Mouse (Mus musculus) Patski (cell line): ENCODE data around the gene Kank1. TPM values are rescaled to one million over a fixed set of nuclear protein-coding genes. Genes with fewer than 3 reads are reported as not detected.

Source experiments
- ATAC-seq: fragments of 100-300 bp; one replicate; pipeline ENCODE4 v1.8.0; 2021
- CTCF ChIA-PET: fragments of 350-600 bp; sonication (Branson Sonifier 250); formaldehyde crosslinking; loops from one replicate; lab custom pipeline; 2022; ENCODE audit warnings: inconsistent platforms; lab: Charles Lee
- POLR2A ChIA-PET: fragments of 350-600 bp; sonication (Branson Sonifier 250); formaldehyde crosslinking; loops from one replicate; lab custom pipeline; 2022; ENCODE audit warnings: antibody characterized with exemption, inconsistent platforms; lab: Charles Lee
- DNase-seq: peaks from one replicate; pipeline ENCODE4 v3.0.0-alpha.2; 2011; ENCODE audit warnings: low read depth, low spot score
- H3K27me3 ChIP-seq: fragments of 371-371 bp; one replicate; pipeline ENCODE4 v1.5.1; 2021
- CTCF ChIP-seq: fragments of 100-300 bp; IDR thresholded peaks from one replicate; pipeline ENCODE4 v1.5.1; 2021
- in situ Hi-C: fragments of 300-500 bp; cut with MboI; formaldehyde crosslinking; loops from 3 replicates; pipeline ENCODE4 v1.11.1; 2018; ENCODE audit warnings: low pct_unique_long_range_greater_than_20kb, mixed read lengths
- polyA plus RNA-seq: library from polyadenylated mRNA; unstranded; gene quantifications from one replicate; pipeline ENCODE4 v1.2.3, GENCODE M21; 2021

Gene Kank1
- polyA plus RNA-seq, 1 experiment from 2014 or later = 60.9 TPM

- DNase-seq = no peak
- ChIA-PET POLR2A (interaction anchor here (0.7 kb wide), 1 partner anchor 60 kb away, joined by 4 read pairs; no protein-coding TSS in a partner anchor), CTCF (interaction anchor here (0.7 to 12.5 kb wide), 6 partner anchors 37 to 233 kb away, joined by 3 to 146 read pairs (median 3); no protein-coding TSS in a partner anchor)
- in situ Hi-C loops = no loop called here
- TF ChIP-seq CTCF = peak; percentile 80
- peak; percentile 44 for ATAC-seq
- no peaks in the 10 kb centered on the region for H3K27me3 ChIP-seq
Measured at GRCm38 (mm10) chr19:25340630-25341620, 104.2 kb downstream of the Kank1 start.

- in situ Hi-C loops = no loop called here
- ChIA-PET CTCF (interaction anchor here (1.5 to 12.5 kb wide), 2 partner anchors 108 to 235 kb away, joined by 4 to 146 read pairs; no protein-coding TSS in a partner anchor), POLR2A (no interaction called here)
- DNase-seq (no peak), ATAC-seq (no peak)
- TF ChIP-seq CTCF = no peak
- no peaks in the 10 kb centered on the region for H3K27me3 ChIP-seq
Measured at GRCm38 (mm10) chr19:25342026-25342425, 105.3 kb downstream of the Kank1 start.

- DNase-seq (no peak), ATAC-seq (no peak)
- no peaks in the 10 kb centered on the region for H3K27me3 ChIP-seq
- ChIA-PET CTCF (interaction anchor here (1.2 to 12.5 kb wide), 4 partner anchors 63 to 106 kb away, joined by 3 to 146 read pairs (median 4); no protein-coding TSS in a partner anchor), POLR2A (no interaction called here)
- in situ Hi-C loops = no loop called here
- TF ChIP-seq CTCF = no peak
Measured at GRCm38 (mm10) chr19:25343657-25344322, 107.0 kb downstream of the Kank1 start.

- CTCF ChIA-PET = interaction anchor here (1.2 to 12.5 kb wide), 5 partner anchors 62 to 382 kb away, joined by 3 to 146 read pairs (median 3); no protein-coding TSS in a partner anchor
Measured at GRCm38 (mm10) chr19:25344371-25344770, 107.6 kb downstream of the Kank1 start.

GRCm38 (mm10) chr19:25345972-25346371, 109.2 kb downstream of the Kank1 start:
- POLR2A ChIA-PET = no interaction called here
- in situ Hi-C loops = no loop called here

More at GRCm38 (mm10) chr19:25344371-25344770, 107.6 kb downstream of the Kank1 start:
- DNase-seq (no peak), ATAC-seq (no peak)
- in situ Hi-C loops = no loop called here
- POLR2A ChIA-PET = no interaction called here
- no peak for TF ChIP-seq CTCF
- H3K27me3 ChIP-seq = no peaks in the 10 kb centered on the region

GRCm38 (mm10) chr19:25347515-25347914, 110.7 kb downstream of the Kank1 start:
- H3K27me3 ChIP-seq = no peaks in the 10 kb centered on the region
- DNase-seq = no peak
- ChIA-PET POLR2A (interaction anchor here (0.7 kb wide), 1 partner anchor 382 kb away, joined by 3 read pairs; no protein-coding TSS in a partner anchor), CTCF (no interaction called here)
- no peak for ATAC-seq
- in situ Hi-C loops = no loop called here
- no peak for TF ChIP-seq CTCF

More at GRCm38 (mm10) chr19:25345972-25346371, 109.2 kb downstream of the Kank1 start:
- no peaks in the 10 kb centered on the region for H3K27me3 ChIP-seq
- ATAC-seq (no peak), DNase-seq (no peak)
- CTCF ChIA-PET = interaction anchor here (12.5 kb wide), 1 partner anchor 104 kb away, joined by 146 read pairs; no protein-coding TSS in a partner anchor
- TF ChIP-seq CTCF = no peak

- ChIA-PET POLR2A (no interaction called here), CTCF (interaction anchor here (2.1 kb wide), 1 partner anchor 100 kb away, joined by 6 read pairs; no protein-coding TSS in a partner anchor)
- DNase-seq (no peak), ATAC-seq (no peak)
- TF ChIP-seq CTCF = no peak
- in situ Hi-C loops = no loop called here
- H3K27me3 ChIP-seq = no peaks in the 10 kb centered on the region
Measured at GRCm38 (mm10) chr19:25351257-25351955, 114.6 kb downstream of the Kank1 start.

- in situ Hi-C loops = no loop called here
- ChIA-PET CTCF (interaction anchor here (0.5 to 1.5 kb wide), 3 partner anchors 23 to 250 kb away, joined by 3 read pairs; no protein-coding TSS in a partner anchor), POLR2A (interaction anchor here (0.5 kb wide), 1 partner anchor 1132 kb away, joined by 3 read pairs; no protein-coding TSS in a partner anchor)
- no peak for TF ChIP-seq CTCF
- ATAC-seq (no peak), DNase-seq (no peak)
- no peaks in the 10 kb centered on the region for H3K27me3 ChIP-seq
Measured at GRCm38 (mm10) chr19:25357094-25357493, 120.3 kb downstream of the Kank1 start.

GRCm38 (mm10) chr19:25358486-25359120, 121.8 kb downstream of the Kank1 start:
- no peaks in the 10 kb centered on the region for H3K27me3 ChIP-seq
- CTCF ChIA-PET = interaction anchor here (1.3 kb wide), 1 partner anchor 93 kb away, joined by 3 read pairs; no protein-coding TSS in a partner anchor
- no peak for DNase-seq
- in situ Hi-C loops = no loop called here
- POLR2A ChIA-PET = no interaction called here
- ATAC-seq = no peak
- no peak for TF ChIP-seq CTCF
